Mouse (Mus musculus) embryonic facial prominence, embryonic 12.5 days (tissue): ENCODE results near the gene Rpap3. TPM values are rescaled to one million over a fixed set of nuclear protein-coding genes. Genes with fewer than 3 reads are reported as not detected.

Experiments
- ATAC-seq: fragments of 200-750 bp; cut with Nextera tagmentation; 2 replicates; pipeline ENCODE4 v1.8.0; 2017; ENCODE audit not compliant: insufficient number of reproducible peaks, insufficient read depth, low FRiP score, low TSS enrichment
- H3K27ac ChIP-seq: fragments of 300-500 bp; sonication (generic); 2 replicates; pipeline ENCODE4 v1.5.1; 2016; ENCODE audit warnings: mild to moderate bottlenecking
- H3K27me3 ChIP-seq: fragments of 300-500 bp; sonication (generic); 2 replicates; pipeline ENCODE4 v1.6.1; 2016; ENCODE audit warnings: mild to moderate bottlenecking, moderate library complexity
- H3K36me3 ChIP-seq: fragments of 300-500 bp; sonication (generic); 2 replicates; pipeline ENCODE4 v1.6.1; 2016; ENCODE audit warnings: mild to moderate bottlenecking
- H3K4me1 ChIP-seq: fragments of 300-500 bp; sonication (generic); 2 replicates; pipeline ENCODE4 v1.6.1; 2016
- H3K4me2 ChIP-seq: fragments of 300-500 bp; sonication (generic); replicated peaks from 2 replicates; pipeline ENCODE4 v1.6.1; 2016; ENCODE audit warnings: mild to moderate bottlenecking, moderate library complexity
- H3K4me3 ChIP-seq: fragments of 300-500 bp; sonication (generic); 2 replicates; pipeline ENCODE4 v1.5.1; 2016; ENCODE audit warnings: mild to moderate bottlenecking
- H3K9ac ChIP-seq: fragments of 300-500 bp; sonication (generic); 2 replicates; pipeline ENCODE4 v1.6.1; 2016; ENCODE audit warnings: mild to moderate bottlenecking, moderate library complexity
- H3K9me3 ChIP-seq: fragments of 300-500 bp; sonication (generic); 2 replicates; pipeline ENCODE4 v1.6.1; 2016; ENCODE audit warnings: mild to moderate bottlenecking, moderate library complexity
- WGBS: fragments of 180-500 bp; shearing (Covaris S2); methylation state at CpG from one replicate; pipeline ENCODE4 v1.1.7; 2016; 5-methylcytosine and 5-hydroxymethylcytosine counted together
- polyA plus RNA-seq: library from polyadenylated mRNA; unstranded; fragments of >200 nt; fragmentation: Nextera tagmentation; extraction: Ambion mirVana; gene quantifications from 2 replicates; pipeline ENCODE4 v1.2.1, GENCODE M21; 2016

Gene Rpap3
- polyA plus RNA-seq, 1 experiment from 2014 or later: 38.0 TPM

GRCm38 (mm10) chr15:97746278-97746677 lies 40.7 kb upstream of the Rpap3 start:
- Histone ChIP-seq H3K9ac (no peak overlapping the region), H3K4me1 (peaks cover 24% of the 10 kb centered on the region), H3K4me3 (no peak overlapping the region), H3K27ac (no peak overlapping the region), H3K27me3 (0 out of 2 replicates have a peak, but pooled peaks cover 1% of the 10 kb centered on the region), H3K36me3 (no peaks in the 10 kb centered on the region), H3K9me3 (no peaks in the 10 kb centered on the region), H3K4me2 (no peak overlapping the region)
- ATAC-seq: no peak
- WGBS: 89% methylated on average over 10 of the region's 10 CpGs

GRCm38 (mm10) chr15:97745331-97745730 lies 39.7 kb upstream of the Rpap3 start:
- Histone ChIP-seq H3K9ac (no peak overlapping the region), H3K36me3 (no peaks in the 10 kb centered on the region), H3K27ac (no peak overlapping the region; the same call in 1 of the 2 replicates), H3K4me2 (no peak overlapping the region), H3K9me3 (no peaks in the 10 kb centered on the region), H3K4me1 (peaks cover 17% of the 10 kb centered on the region), H3K27me3 (0 out of 2 replicates have a peak, but pooled peaks cover 3% of the 10 kb centered on the region), H3K4me3 (no peak overlapping the region)
- 74% methylated on average over 10 of the region's 10 CpGs for WGBS
- ATAC-seq: no peak

- WGBS: 76% methylated on average over 10 of the region's 10 CpGs
- Histone ChIP-seq H3K4me3 (no peak overlapping the region), H3K4me1 (peaks cover 13% of the 10 kb centered on the region), H3K27ac (no peak overlapping the region; the same call in 1 of the 2 replicates), H3K36me3 (no peaks in the 10 kb centered on the region), H3K4me2 (no peak overlapping the region), H3K9ac (no peak overlapping the region), H3K27me3 (0 out of 2 replicates have a peak, but pooled peaks cover 3% of the 10 kb centered on the region), H3K9me3 (no peaks in the 10 kb centered on the region)
- ATAC-seq: peak; percentile 35; the same call in 1 of the 2 replicates
Measured at GRCm38 (mm10) chr15:97744930-97745329, 39.3 kb upstream of the Rpap3 start.

GRCm38 (mm10) chr15:97743961-97744525 lies 38.4 kb upstream of the Rpap3 start:
- H3K27ac ChIP-seq: no peak overlapping the region
- no peak overlapping the region for H3K4me3 ChIP-seq
- H3K36me3 ChIP-seq: no peaks in the 10 kb centered on the region
- no peak overlapping the region for H3K9ac ChIP-seq
- 71% methylated on average over 12 of the region's 12 CpGs for WGBS
- peaks cover 9% of the 10 kb centered on the region; the same call in 1 of the 2 replicates for H3K4me1 ChIP-seq
- 0 out of 2 replicates have a peak, but pooled peaks cover 3% of the 10 kb centered on the region for H3K27me3 ChIP-seq
- no peaks in the 10 kb centered on the region for H3K9me3 ChIP-seq
- no peak overlapping the region for H3K4me2 ChIP-seq
- no peak; the same call in 1 of the 2 replicates for ATAC-seq

DNA sequence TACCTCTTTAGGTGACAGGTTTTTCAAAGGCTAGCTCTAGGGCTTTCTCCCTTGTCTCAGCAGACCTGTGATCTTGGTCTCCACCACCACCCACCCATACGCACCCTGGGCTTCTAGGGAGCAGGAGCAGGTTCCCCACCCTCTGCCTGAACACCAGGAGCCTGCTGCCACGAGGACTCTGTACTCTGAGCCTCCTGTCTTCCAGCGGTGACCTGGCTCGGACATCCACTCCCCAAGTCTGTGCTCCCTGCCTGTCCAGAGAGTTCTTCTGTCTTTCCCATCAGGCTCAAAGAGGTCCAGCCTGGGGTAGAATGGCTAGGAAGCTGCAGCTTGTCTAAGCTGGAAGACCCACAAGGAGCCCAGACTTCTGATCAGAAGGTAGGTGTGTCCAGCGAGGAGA lies 37.6 kb upstream of the Rpap3 start:
- no peak for ATAC-seq
- Histone ChIP-seq H3K4me3 (no peak overlapping the region), H3K9me3 (no peaks in the 10 kb centered on the region), H3K9ac (no peak overlapping the region), H3K36me3 (no peaks in the 10 kb centered on the region), H3K27ac (no peak overlapping the region), H3K27me3 (0 out of 2 replicates have a peak, but pooled peaks cover 3% of the 10 kb centered on the region), H3K4me2 (no peak overlapping the region), H3K4me1 (peaks cover 6% of the 10 kb centered on the region; the same call in 1 of the 2 replicates)
- 79% methylated on average over 5 of the region's 5 CpGs for WGBS

- Histone ChIP-seq H3K4me2 (no peak overlapping the region), H3K9me3 (no peaks in the 10 kb centered on the region), H3K4me1 (0 out of 2 replicates have a peak, but pooled peaks cover 4% of the 10 kb centered on the region), H3K27ac (no peak overlapping the region), H3K4me3 (no peak overlapping the region), H3K36me3 (no peaks in the 10 kb centered on the region), H3K9ac (no peak overlapping the region), H3K27me3 (0 out of 2 replicates have a peak, but pooled peaks cover 3% of the 10 kb centered on the region)
- WGBS: 64% methylated on average over 4 of the region's 4 CpGs
- no peak for ATAC-seq
Measured at GRCm38 (mm10) chr15:97742600-97742999, 37.0 kb upstream of the Rpap3 start.

DNA sequence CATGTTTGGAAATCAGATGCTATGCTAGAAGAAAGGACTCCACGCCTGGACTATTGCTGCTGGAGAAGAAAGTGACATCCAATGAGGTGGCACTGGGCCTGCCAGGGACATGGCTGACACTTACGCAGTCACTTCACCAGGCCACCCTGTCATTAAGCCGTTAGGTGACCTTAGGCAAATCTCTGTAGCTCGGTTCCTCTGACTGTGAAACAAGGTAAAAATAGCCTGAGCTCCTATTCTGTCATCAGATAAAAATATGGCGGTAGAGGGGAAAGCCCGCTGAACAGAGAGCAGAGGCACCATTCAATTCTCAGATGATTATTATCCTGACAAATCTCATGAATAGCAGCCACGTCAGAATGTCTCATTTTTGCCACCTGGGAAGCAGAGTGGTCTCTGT lies 36.4 kb upstream of the Rpap3 start:
- Histone ChIP-seq H3K9me3 (no peaks in the 10 kb centered on the region), H3K4me3 (no peak overlapping the region), H3K27me3 (0 out of 2 replicates have a peak, but pooled peaks cover 3% of the 10 kb centered on the region), H3K27ac (no peak overlapping the region), H3K4me1 (0 out of 2 replicates have a peak, but pooled peaks cover 4% of the 10 kb centered on the region), H3K4me2 (no peak overlapping the region), H3K9ac (no peak overlapping the region), H3K36me3 (no peaks in the 10 kb centered on the region)
- no peak for ATAC-seq
- WGBS: 67% methylated on average over 7 of the region's 7 CpGs

GRCm38 (mm10) chr15:97741662-97742061 lies 36.0 kb upstream of the Rpap3 start:
- Histone ChIP-seq H3K9ac (no peak overlapping the region), H3K4me1 (0 out of 2 replicates have a peak, but pooled peaks cover 4% of the 10 kb centered on the region), H3K27ac (no peak overlapping the region), H3K36me3 (no peaks in the 10 kb centered on the region), H3K9me3 (no peaks in the 10 kb centered on the region), H3K27me3 (0 out of 2 replicates have a peak, but pooled peaks cover 3% of the 10 kb centered on the region), H3K4me2 (no peak overlapping the region), H3K4me3 (no peak overlapping the region)
- 79% methylated on average over 12 of the region's 12 CpGs for WGBS
- no peak for ATAC-seq

- H3K4me3 ChIP-seq: no peak overlapping the region
- no peak overlapping the region for H3K27ac ChIP-seq
- H3K9ac ChIP-seq: no peak overlapping the region
- WGBS: 84% methylated on average over 9 of the region's 9 CpGs
- H3K36me3 ChIP-seq: no peaks in the 10 kb centered on the region
- 0 out of 2 replicates have a peak, but pooled peaks cover 3% of the 10 kb centered on the region for H3K27me3 ChIP-seq
- H3K4me2 ChIP-seq: no peak overlapping the region
- no peaks in the 10 kb centered on the region for H3K9me3 ChIP-seq
- ATAC-seq: no peak
- H3K4me1 ChIP-seq: 0 out of 2 replicates have a peak, but pooled peaks cover 4% of the 10 kb centered on the region
Measured at GRCm38 (mm10) chr15:97740283-97740732, 34.7 kb upstream of the Rpap3 start.

DNA sequence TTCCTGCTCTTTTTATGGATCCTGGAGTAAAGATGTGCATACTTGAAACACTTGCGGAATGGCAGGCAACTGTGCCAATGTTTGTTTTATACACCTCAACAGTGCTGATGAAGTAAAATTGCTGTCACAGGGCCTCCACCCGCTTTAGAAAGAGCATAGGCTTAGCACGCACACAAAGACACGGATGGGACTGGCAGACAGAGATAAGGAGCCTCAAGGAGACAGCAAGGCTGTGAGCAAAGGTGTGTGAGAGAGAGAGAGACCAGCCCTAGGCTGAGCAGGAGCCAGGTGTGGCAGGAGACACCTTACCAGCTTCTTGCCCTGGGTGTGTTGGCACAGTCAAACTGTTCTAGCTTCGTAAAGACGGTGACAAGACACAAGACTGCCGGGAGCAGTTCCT lies 33.3 kb upstream of the Rpap3 start:
- no peak for ATAC-seq
- H3K4me1 ChIP-seq: no peaks in the 10 kb centered on the region
- H3K4me2 ChIP-seq: no peak overlapping the region
- H3K9me3 ChIP-seq: no peaks in the 10 kb centered on the region
- 0 out of 2 replicates have a peak, but pooled peaks cover 3% of the 10 kb centered on the region for H3K27me3 ChIP-seq
- no peak overlapping the region for H3K27ac ChIP-seq
- H3K9ac ChIP-seq: no peak overlapping the region
- 94% methylated on average over 7 of the region's 7 CpGs for WGBS
- H3K36me3 ChIP-seq: no peaks in the 10 kb centered on the region
- no peak overlapping the region for H3K4me3 ChIP-seq

- Histone ChIP-seq H3K4me3 (no peak overlapping the region), H3K4me2 (no peak overlapping the region), H3K27ac (no peak overlapping the region), H3K9me3 (no peaks in the 10 kb centered on the region), H3K36me3 (no peaks in the 10 kb centered on the region), H3K4me1 (no peaks in the 10 kb centered on the region), H3K9ac (no peak overlapping the region), H3K27me3 (no peaks in the 10 kb centered on the region)
- no peak for ATAC-seq
- 92% methylated on average over 11 of the region's 11 CpGs for WGBS
Measured at GRCm38 (mm10) chr15:97731988-97732387, 26.4 kb upstream of the Rpap3 start.

DNA sequence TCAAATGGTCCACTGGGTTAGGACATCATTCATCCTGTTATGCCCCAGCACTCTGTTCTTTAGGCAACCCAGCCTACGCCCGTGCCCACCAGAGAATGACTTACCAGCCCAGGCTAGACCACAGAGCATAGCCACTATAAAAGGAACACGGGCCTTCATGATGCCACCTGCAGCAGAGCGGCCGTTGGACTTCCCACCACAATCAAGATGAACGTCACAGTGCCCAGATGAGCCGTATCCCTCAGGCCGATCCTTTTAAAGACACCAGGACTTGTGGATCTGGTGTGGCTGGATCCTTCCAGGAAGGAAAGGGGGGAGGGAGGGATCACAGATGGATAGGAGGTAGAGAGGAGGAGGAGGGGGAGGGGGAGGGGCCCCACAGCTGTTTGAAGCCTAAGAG lies 25.5 kb upstream of the Rpap3 start, which contains the start of gene Endou:
Gene Endou (minus strand): TSS at position 229 of the 400 bp plus-strand sequence.
- Histone ChIP-seq H3K4me2 (no peak within 1 kb of the TSS), H3K27me3 (no peaks in the 10 kb centered on the region), H3K4me3 (no peak within 1 kb of the TSS), H3K9me3 (no peaks in the 10 kb centered on the region), H3K36me3 (no peaks in the 10 kb centered on the region), H3K4me1 (no peaks in the 10 kb centered on the region), H3K27ac (no peak within 1 kb of the TSS), H3K9ac (no peak within 1 kb of the TSS)
- WGBS: 89% methylated on average over 8 of the region's 8 CpGs
- no peak for ATAC-seq
